Mouse (Mus musculus) left cerebral cortex, postnatal 14 days (tissue): ENCODE data around the gene Eif3b. TPM values are rescaled to one million over a fixed set of nuclear protein-coding genes. Genes with fewer than 3 reads are reported as not detected.
"Not testable (repeated sequence)": the region's sequence is repeated elsewhere in the genome, so short reads cannot be mapped to it uniquely, and the experiment has no call there.

Source experiments
- DNase-seq, 2 experiments: peaks; one replicate each; pipeline ENCODE4 v3.0.0; 2021 to 2022; ENCODE audit warnings: low spot score in 2 of 2, mixed read lengths in 1 of 2
- intact Hi-C: fragments of 180-260 bp; cut with DNase I; formaldehyde crosslinking; loops from one replicate; pipeline ENCODE4 v1.15.1; 2025
- total RNA-seq, 2 experiments: library from RNA; stranded (reverse); gene quantifications; 2 replicates each; pipeline ENCODE4 v1.2.3; 2021

Eif3b gene
- total RNA-seq, 2 experiments from 2014 or later: 108 to 109 TPM

GRCm38 (mm10) chr5:140391435-140391834 lies 27.7 kb upstream of the Eif3b start:
- no peak for DNase-seq
- intact Hi-C loops: no loop called here

GRCm38 (mm10) chr5:140391981-140392380 lies 27.1 kb upstream of the Eif3b start:
- intact Hi-C loops: no loop called here
- DNase-seq: no peak

- intact Hi-C loops: no loop called here
- no peak for DNase-seq
Observed at GRCm38 (mm10) chr5:140392701-140393100, 26.4 kb upstream of the Eif3b start.

GRCm38 (mm10) chr5:140396166-140396940 lies 22.8 kb upstream of the Eif3b start:
- intact Hi-C loops: no loop called here
- DNase-seq: peak in 1 of 2 experiments; percentile 32

DNA sequence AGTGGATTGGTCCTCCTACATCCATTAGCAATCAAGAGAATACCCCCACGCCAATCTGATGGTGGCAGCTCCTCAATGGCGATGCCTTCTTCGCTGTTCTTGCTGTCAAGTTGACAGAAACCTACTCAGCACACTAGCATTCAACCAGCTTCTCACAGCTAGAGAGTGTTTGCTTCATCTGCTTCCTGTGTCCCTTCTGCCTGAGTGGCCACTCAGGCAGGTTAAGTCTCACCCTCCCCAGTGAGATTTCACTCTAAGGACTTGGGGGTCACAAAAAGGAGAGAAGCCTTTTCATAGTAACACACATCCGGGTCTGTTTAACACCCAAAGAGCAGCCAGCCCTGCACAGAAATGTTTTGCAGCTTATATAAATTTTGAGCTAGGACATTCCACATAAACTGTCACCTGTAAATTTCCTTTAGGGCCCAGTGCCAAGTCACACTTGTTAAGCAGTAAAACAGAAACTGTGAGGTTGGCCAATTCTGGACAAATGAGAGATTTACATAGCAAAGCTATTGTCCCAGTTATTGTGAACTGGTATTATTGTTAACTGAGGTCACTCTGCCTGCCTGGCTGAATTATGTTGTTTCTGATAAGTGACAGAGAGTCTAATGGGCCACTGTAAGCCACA lies 16.4 kb upstream of the Eif3b start:
- intact Hi-C loops: loop anchor here (5.0 kb wide), 1 partner anchor 55 kb away; no protein-coding TSS in a partner anchor
- no peak for DNase-seq

GRCm38 (mm10) chr5:140405126-140405525 lies 14.0 kb upstream of the Eif3b start:
- no peak for DNase-seq
- intact Hi-C loops: no loop called here

- no peak for DNase-seq
- intact Hi-C loops: no loop called here
Observed at GRCm38 (mm10) chr5:140406666-140407065, 12.5 kb upstream of the Eif3b start.

DNA sequence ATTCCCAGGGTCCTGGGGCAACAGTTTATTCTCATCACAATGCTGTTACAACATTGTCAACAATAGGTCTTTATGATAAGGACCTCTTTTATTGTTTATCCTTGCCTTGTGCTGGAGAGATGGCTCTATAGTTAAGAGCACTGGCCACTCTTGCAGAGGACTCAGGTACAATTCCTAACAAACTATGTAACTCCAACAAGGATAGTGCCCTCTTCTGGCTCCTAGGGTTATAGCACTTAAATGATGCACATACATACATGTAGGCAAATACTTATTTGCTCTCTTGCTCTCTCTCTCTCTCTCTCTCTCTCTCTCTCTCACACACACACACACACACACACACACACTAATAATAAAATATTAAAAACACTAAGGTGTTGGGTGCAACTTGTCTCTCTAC lies 10.3 kb upstream of the Eif3b start:
- no peak for DNase-seq
- intact Hi-C loops: no loop called here

- intact Hi-C loops: loop anchor here (5.0 kb wide), 1 partner anchor 574 kb away; no protein-coding TSS in a partner anchor
- peak; percentile 49 to 68 for DNase-seq
Observed at GRCm38 (mm10) chr5:140411339-140411738, 7.8 kb upstream of the Eif3b start.

DNA sequence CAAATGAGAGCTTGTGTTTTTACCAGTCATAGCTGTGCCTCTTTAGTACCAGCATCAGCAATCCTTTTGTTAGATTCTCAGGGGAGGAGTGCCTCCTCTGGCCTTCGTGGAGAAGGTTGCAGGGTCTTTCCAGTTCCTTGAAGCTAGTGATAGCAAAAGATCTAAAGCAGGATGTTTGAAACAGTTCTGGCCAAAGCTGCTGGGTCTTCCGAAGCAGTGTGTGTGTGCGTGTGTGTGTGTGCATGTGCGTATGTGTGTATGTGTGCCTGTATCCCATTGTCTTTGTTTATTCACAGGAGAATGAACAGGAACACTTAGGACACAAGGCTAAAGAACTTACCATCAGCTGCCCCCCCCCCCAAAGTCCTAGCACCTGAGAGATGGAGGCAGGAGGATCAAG lies 4.5 kb upstream of the Eif3b start:
- no peak for DNase-seq
- intact Hi-C loops: loop anchor here (5.0 kb wide), 3 partner anchors 77 to 577 kb away; partner anchors contain the start of gene Chst12

GRCm38 (mm10) chr5:140418106-140418488 lies 1.0 kb upstream of the Eif3b start:
- intact Hi-C loops: loop anchor here (5.0 kb wide), 2 partner anchors 81 to 89 kb away; partner anchors contain the start of gene Chst12
- DNase-seq: peak in 1 of 2 experiments; percentile 26

- intact Hi-C loops: loop anchor here (5.0 kb wide), 2 partner anchors 82 to 88 kb away; partner anchors contain the start of gene Chst12
- DNase-seq: peak in 1 of 2 experiments; percentile 19
Observed at GRCm38 (mm10) chr5:140419442-140420080, 433 bp downstream of the Eif3b start.

GRCm38 (mm10) chr5:140420616-140421015 lies 1.5 kb downstream of the Eif3b start:
- intact Hi-C loops: no loop called here
- no peak for DNase-seq

DNA sequence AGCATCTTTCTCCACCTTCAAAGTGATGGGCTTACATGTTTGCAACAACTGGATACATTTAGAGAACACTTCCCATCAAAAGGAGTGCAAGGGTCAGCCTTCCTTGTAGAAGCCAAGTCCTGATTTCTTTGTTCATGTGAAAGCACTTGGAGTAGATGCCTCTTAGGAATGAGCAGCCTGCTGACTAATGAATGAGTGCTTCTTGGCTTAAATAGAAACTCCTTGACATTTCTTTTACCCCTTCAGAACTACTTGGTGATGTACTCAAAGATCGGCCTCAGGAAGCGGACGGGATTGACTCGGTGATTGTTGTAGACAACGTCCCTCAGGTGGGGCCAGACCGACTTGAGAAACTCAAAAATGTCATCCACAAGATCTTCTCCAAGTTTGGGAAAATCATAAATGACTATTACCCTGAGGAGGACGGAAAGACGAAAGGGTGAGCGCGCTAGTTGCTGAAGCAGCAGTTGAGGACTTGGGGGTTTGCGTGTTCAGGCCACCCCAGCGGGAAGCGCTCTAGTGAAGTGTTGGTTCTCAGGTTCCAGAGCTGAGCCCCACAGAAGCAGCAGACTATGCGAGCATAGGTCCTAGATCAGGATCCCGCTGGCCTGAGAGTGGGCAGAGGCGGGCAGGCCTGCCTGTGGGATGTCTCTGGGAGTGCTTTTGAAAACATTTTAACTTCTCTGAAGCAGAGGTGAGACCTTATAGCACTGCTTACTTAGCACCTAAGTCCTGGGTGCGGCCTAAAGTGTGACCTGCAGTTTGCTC lies 6.1 kb downstream of the Eif3b start:
- intact Hi-C loops: no loop called here

DNA sequence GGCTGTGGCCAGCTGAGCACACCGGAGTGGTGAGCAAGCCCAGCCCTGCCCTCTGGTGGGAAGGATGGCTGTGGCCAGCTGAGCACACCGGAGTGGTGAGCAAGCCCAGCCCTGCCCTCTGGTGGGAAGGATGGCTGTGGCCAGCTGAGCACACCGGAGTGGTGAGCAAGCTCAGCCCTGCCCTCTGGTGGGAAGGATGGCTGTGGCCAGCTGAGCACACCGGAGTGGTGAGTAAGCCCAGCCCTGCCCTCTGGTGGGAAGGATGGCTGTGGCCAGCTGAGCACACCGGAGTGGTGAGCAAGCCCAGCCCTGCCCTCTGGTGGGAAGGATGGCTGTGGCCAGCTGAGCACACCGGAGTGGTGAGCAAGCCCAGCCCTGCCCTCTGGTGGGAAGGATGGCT lies 20.0 kb downstream of the Eif3b start:
- intact Hi-C loops: loop anchor here (5.0 kb wide), 1 partner anchor 98 kb away; no protein-coding TSS in a partner anchor
- DNase-seq: not testable (repeated sequence)

More for the DNA sequence above, 6.1 kb downstream of the Eif3b start:
- no peak for DNase-seq

GRCm38 (mm10) chr5:140441406-140441805 lies 22.3 kb downstream of the Eif3b start:
- no peak for DNase-seq
- intact Hi-C loops: no loop called here

DNA sequence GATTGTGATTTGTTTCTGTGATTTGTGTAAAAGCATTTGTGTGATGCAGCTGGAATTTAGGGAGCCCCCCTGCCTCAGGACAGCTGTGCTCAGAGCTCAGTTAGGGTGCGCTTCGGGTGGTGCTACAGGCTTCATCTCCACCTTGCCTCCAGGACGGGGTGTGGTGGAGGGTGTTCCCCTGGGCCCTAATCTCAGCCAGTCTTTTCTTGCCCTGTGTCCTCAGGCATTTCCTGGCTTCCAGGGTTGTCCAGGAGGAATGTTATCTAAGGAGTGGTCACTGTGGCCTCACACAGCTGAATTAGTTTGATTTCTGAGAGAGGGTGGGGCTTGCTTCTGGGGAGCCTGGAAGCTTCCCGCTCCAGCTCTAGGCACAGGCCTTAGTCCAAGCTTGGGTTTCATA lies 24.9 kb downstream of the Eif3b start:
- no peak for DNase-seq
- intact Hi-C loops: no loop called here

GRCm38 (mm10) chr5:140445345-140445744 lies 26.2 kb downstream of the Eif3b start, which contains the start of gene Gm4869:
Gene Gm4869, plus strand, starts transcription at chr5:140445645.
- intact Hi-C loops: no loop called here
- DNase-seq: no peak

GRCm38 (mm10) chr5:140446054-140446453 lies 26.9 kb downstream of the Eif3b start:
- intact Hi-C loops: no loop called here
- no peak for DNase-seq
